Mouse (Mus musculus) liver, embryonic 13.5 days (tissue): ENCODE measurements at regions not wholly inside any gene's neighbourhood (a gene's known extent, or its start where the extent isn't known, plus 50 kb on each side); places are given as distances from the start of the nearest gene placed in this dataset.

ENCODE experiments used
- ATAC-seq: fragments of 200-750 bp; cut with Nextera tagmentation; 2 replicates; pipeline ENCODE4 v1.8.0; 2017; ENCODE audit warnings: low read depth, mild to moderate bottlenecking, moderate number of reproducible peaks, moderate library complexity
- DNase-seq: peaks from one replicate; pipeline ENCODE4 v3.0.0; 2022
- H3K27ac ChIP-seq: fragments of 300-500 bp; sonication (generic); 2 replicates; pipeline ENCODE4 v1.5.1; 2015; ENCODE audit warnings: moderate library complexity, mild to moderate bottlenecking, inconsistent platforms
- H3K27me3 ChIP-seq: fragments of 300-500 bp; sonication (generic); 2 replicates; pipeline ENCODE4 v1.6.1; 2015; ENCODE audit warnings: mild to moderate bottlenecking, inconsistent platforms
- H3K36me3 ChIP-seq: fragments of 300-500 bp; sonication (generic); 2 replicates; pipeline ENCODE4 v1.6.1; 2015; ENCODE audit warnings: mild to moderate bottlenecking, inconsistent platforms
- H3K4me1 ChIP-seq: fragments of 300-500 bp; sonication (generic); replicated peaks from 2 replicates; pipeline ENCODE4 v1.6.1; 2015; ENCODE audit warnings: inconsistent platforms
- H3K4me2 ChIP-seq: fragments of 300-500 bp; sonication (generic); 2 replicates; pipeline ENCODE4 v1.6.1; 2015; ENCODE audit warnings: inconsistent platforms, mild to moderate bottlenecking, moderate library complexity
- H3K4me3 ChIP-seq: fragments of 300-500 bp; sonication (generic); replicated peaks from 2 replicates; pipeline ENCODE4 v1.5.1; 2015; ENCODE audit warnings: mild to moderate bottlenecking, inconsistent platforms
- H3K9ac ChIP-seq: fragments of 300-500 bp; sonication (generic); 2 replicates; pipeline ENCODE4 v1.6.1; 2015; ENCODE audit warnings: mild to moderate bottlenecking, inconsistent platforms
- H3K9me3 ChIP-seq: fragments of 300-500 bp; sonication (generic); replicated peaks from 2 replicates; pipeline ENCODE4 v1.6.1; 2016; ENCODE audit warnings: inconsistent platforms
- WGBS: fragments of 180-500 bp; shearing (Covaris S2); methylation state at CpG from one replicate; pipeline ENCODE4 v1.1.7; 2015; ENCODE audit not compliant: insufficient replicate concordance; 5-methylcytosine and 5-hydroxymethylcytosine counted together

DNA sequence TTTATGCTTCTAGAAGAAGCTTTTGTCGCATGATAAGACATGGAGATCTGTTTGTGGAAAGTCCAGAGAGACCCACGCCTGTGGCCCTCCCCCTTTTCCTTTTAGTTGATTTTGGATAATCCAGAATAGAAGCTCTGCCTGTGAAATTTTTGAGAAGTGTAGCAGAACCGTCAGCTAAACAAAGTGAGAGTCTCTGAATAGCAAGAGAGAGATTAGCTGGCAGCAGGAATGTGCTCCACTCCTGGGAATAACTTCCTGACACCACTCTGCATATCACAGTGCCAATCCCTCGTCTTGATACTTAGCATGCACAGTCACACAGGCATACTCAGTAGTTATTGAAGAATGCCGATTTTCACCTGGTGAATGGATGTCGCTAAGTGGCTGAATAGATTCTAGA lies 99.2 kb upstream of the Magi3 start:
- Histone ChIP-seq H3K27ac (no peak overlapping the region), H3K9me3 (no peaks in the 10 kb centered on the region), H3K4me2 (no peak overlapping the region), H3K4me1 (peaks cover 13% of the 10 kb centered on the region), H3K9ac (no peak overlapping the region), H3K36me3 (no peaks in the 10 kb centered on the region), H3K4me3 (no peak overlapping the region), H3K27me3 (0 out of 2 replicates have a peak, but pooled peaks cover 3% of the 10 kb centered on the region)
- WGBS: 36% methylated on average over 6 of the region's 6 CpGs
- ATAC-seq (no peak), DNase-seq (no peak)

DNA sequence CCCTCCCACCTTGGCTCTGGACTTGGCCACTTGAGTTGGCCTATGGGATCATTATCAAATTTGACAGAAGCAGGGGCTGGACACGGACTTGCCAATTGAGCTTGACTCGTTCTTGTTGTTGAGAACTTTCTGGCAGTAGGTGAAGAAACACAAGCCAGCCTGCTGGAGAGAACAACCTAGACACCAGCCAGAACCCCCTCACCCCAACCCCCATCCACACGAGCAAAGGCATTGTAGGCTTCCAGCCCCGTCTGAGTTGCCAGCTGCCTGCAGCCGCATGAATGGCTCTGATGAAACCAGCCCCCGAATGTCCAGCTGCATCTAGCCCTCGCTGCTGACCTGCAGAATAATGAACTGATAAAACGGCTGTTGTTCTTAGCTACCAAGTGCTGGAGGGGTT lies 98.7 kb upstream of the Magi3 start:
- Histone ChIP-seq H3K36me3 (no peaks in the 10 kb centered on the region), H3K4me2 (no peak overlapping the region), H3K27me3 (0 out of 2 replicates have a peak, but pooled peaks cover 3% of the 10 kb centered on the region), H3K4me1 (peaks cover 13% of the 10 kb centered on the region), H3K27ac (no peak overlapping the region), H3K4me3 (no peak overlapping the region), H3K9ac (no peak overlapping the region), H3K9me3 (no peaks in the 10 kb centered on the region)
- ATAC-seq (no peak), DNase-seq (no peak)
- 22% methylated on average over 8 of the region's 8 CpGs for WGBS

DNA sequence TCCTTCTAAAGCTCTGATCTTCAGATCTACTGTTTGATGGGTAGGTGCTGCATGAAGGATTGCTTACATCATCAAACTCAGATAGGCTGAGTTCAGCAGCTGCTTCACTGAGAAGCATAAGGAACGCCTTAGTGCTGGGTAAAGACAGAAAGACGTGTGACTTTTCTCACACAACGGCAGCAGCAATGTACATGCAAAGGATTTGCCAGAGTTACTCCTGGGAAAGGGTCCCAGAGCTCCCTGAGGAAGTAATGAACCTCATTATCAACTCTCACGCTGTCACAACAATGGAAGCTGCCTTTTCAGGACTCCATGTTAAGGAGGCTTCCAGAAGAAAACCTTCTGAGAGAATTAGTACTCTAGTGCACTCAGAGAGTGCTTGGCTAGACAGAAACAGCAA lies 97.4 kb upstream of the Magi3 start:
- no peak overlapping the region for H3K9ac ChIP-seq
- H3K27me3 ChIP-seq: 0 out of 2 replicates have a peak, but pooled peaks cover 3% of the 10 kb centered on the region
- H3K27ac ChIP-seq: no peak overlapping the region
- H3K36me3 ChIP-seq: no peaks in the 10 kb centered on the region
- no peak overlapping the region for H3K4me3 ChIP-seq
- peaks cover 10% of the 10 kb centered on the region for H3K4me1 ChIP-seq
- DNase-seq: no peak
- WGBS: 63% methylated on average over 4 of the region's 4 CpGs
- no peaks in the 10 kb centered on the region for H3K9me3 ChIP-seq
- no peak overlapping the region for H3K4me2 ChIP-seq
- ATAC-seq: no peak

DNA sequence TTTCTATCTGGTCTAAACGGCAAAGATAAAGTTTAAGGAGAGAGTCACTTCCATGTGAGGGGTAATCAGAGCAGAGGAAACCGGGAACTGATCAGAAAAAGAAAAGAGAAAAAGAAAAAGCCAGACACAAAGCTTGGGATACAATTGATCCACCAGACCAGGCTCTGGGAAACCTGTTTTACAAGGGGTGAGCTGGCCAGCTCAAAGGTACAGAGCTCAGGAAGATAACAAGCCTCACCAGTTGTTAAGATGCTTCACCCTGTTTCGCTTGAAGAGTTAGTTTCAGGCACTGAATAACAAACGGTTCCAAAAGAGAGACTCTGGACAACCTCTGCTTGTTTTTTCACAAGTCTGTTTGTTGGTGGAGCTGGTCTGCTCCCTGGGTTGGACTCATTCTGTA lies 92.9 kb upstream of the Magi3 start:
- DNase-seq (no peak), ATAC-seq (no peak)
- no peak overlapping the region for H3K27ac ChIP-seq
- no peaks in the 10 kb centered on the region for H3K36me3 ChIP-seq
- H3K4me3 ChIP-seq: no peak overlapping the region
- no peak overlapping the region for H3K9ac ChIP-seq
- H3K4me1 ChIP-seq: no peaks in the 10 kb centered on the region
- H3K9me3 ChIP-seq: no peaks in the 10 kb centered on the region
- 55% methylated on average over 4 of the region's 4 CpGs for WGBS
- H3K27me3 ChIP-seq: no peaks in the 10 kb centered on the region
- no peak overlapping the region for H3K4me2 ChIP-seq

DNA sequence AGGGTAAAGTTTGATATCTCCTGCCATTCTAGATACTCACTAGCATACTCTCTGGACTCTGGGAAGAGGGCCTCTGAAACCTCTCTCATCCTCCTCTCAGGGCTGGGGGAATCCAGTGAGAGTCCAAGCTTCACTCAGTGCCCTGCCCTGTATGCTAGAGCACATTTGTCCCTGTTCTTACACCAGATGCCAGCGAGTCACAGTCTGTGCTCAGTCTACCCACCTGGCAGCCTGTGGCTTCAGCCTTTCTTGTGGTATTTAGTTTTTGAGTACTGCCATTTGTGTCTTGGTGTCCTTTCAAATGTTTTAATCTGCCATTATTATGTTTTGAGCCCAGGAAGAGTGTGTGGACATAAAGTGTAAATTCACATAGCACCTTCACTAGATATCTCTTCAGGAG lies 86.8 kb upstream of the Magi3 start:
- Histone ChIP-seq H3K27ac (no peak overlapping the region), H3K36me3 (no peaks in the 10 kb centered on the region), H3K9ac (no peak overlapping the region), H3K4me3 (no peak overlapping the region), H3K27me3 (no peaks in the 10 kb centered on the region), H3K4me1 (no peaks in the 10 kb centered on the region), H3K9me3 (no peaks in the 10 kb centered on the region), H3K4me2 (no peak overlapping the region)
- DNase-seq (no peak), ATAC-seq (no peak)
- 68% methylated on average over 1 of the region's 1 CpGs for WGBS

DNA sequence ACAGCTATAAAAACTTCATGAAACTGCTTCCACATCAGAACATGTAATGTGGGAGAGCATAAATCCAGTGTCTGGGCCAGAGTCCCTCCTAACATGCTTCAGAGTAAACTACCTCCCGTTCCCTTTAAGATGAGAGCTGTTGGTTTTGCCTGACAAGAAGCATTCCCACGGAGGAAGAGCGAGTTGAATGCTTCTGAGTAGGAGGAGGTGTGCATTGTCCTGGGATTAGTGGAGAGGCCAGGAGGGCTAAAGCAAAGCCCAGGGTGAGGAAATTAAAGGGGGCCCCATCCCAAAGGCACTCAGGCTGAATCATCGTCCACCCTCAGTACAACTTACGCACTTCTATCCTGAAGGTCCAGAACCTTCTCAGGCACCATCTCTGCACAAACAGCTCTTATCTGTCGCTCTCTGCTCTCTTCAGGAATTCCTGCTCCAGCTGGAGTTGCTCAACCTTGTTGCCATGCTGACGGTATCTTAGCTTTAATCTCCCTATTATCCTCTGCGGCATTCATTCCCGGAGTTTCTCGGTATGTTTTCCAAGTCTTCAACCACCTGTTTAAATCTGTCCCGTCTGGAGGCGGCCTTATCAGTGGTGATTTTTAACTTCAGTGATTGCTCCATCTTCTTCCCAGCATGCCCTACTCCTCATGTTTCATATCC lies 85.9 kb upstream of the Magi3 start:
- no peaks in the 10 kb centered on the region for H3K9me3 ChIP-seq
- H3K4me2 ChIP-seq: no peak overlapping the region
- DNase-seq (no peak), ATAC-seq (no peak)
- H3K27me3 ChIP-seq: no peaks in the 10 kb centered on the region
- H3K27ac ChIP-seq: no peak overlapping the region
- H3K9ac ChIP-seq: no peak overlapping the region
- H3K36me3 ChIP-seq: no peaks in the 10 kb centered on the region
- 44% methylated on average over 12 of the region's 12 CpGs for WGBS
- H3K4me1 ChIP-seq: no peaks in the 10 kb centered on the region
- no peak overlapping the region for H3K4me3 ChIP-seq

DNA sequence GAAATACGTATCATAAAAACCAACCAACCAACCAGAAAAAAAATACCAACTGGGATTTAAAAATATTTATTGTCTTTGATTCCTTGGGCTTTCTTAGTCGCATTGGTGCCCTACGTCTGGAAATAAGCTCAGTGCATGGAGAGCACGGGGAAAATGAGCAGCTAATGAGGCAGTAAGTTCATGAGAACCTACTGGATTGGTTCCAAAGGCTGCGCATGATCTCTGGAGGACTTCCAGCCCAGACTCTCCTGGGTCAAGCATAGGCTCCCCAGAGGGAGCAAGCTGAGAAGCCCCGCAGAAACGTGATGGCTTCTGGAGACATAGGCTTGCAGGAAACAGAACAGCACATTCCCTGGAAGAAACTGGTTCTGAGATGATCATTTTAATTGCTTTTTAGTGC lies 83.4 kb upstream of the Magi3 start:
- DNase-seq: no peak
- no peak overlapping the region for H3K9ac ChIP-seq
- ATAC-seq: no peak
- no peaks in the 10 kb centered on the region for H3K36me3 ChIP-seq
- H3K27ac ChIP-seq: no peak overlapping the region
- H3K27me3 ChIP-seq: no peaks in the 10 kb centered on the region
- WGBS: 70% methylated on average over 7 of the region's 7 CpGs
- H3K4me2 ChIP-seq: no peak overlapping the region
- no peaks in the 10 kb centered on the region for H3K4me1 ChIP-seq
- no peak overlapping the region for H3K4me3 ChIP-seq
- no peaks in the 10 kb centered on the region for H3K9me3 ChIP-seq

DNA sequence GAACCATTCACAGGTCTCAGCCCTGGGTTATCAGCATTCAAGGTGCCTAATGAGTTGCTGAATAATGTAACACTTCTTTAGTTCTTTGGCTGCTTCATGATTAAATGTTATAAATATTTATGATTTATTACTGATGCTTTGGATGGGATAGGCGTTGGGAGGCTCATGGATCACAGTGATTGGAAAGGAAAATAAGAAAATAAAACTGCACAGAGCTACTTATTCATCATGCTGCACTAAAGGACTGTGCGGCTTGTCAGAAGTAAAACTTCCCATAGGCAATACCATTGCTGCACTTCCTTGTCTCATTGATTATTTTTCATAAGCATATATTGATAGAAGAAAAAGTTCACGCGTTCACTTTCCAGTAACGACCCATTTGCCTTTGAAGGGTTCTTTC lies 80.0 kb upstream of the Magi3 start:
- no peaks in the 10 kb centered on the region for H3K9me3 ChIP-seq
- ATAC-seq (no peak), DNase-seq (no peak)
- H3K9ac ChIP-seq: no peak overlapping the region
- no peak overlapping the region for H3K4me2 ChIP-seq
- H3K36me3 ChIP-seq: no peaks in the 10 kb centered on the region
- H3K4me1 ChIP-seq: no peaks in the 10 kb centered on the region
- no peaks in the 10 kb centered on the region for H3K27me3 ChIP-seq
- 78% methylated on average over 5 of the region's 5 CpGs for WGBS
- H3K27ac ChIP-seq: no peak overlapping the region
- H3K4me3 ChIP-seq: no peak overlapping the region

DNA sequence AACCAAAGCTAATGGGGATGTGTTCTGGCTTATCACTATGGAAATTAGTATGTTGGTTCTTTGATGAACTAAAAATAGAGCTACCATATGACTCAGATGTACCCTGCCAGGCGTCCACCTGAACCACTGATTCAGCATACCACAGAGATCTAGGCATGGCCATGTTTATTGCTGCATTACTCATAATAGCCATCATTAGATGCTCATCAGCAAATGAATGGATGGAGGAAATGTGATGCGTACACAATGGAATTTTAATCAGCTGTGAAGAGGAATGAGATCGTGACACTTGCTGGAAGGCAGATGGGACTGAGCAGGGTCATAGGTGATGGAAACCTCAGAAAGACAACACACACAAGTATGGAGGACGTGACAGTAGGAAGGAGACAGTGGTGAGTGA lies 78.7 kb upstream of the Magi3 start:
- WGBS: 59% methylated on average over 4 of the region's 4 CpGs
- ATAC-seq: no peak
- DNase-seq: no peak

DNA sequence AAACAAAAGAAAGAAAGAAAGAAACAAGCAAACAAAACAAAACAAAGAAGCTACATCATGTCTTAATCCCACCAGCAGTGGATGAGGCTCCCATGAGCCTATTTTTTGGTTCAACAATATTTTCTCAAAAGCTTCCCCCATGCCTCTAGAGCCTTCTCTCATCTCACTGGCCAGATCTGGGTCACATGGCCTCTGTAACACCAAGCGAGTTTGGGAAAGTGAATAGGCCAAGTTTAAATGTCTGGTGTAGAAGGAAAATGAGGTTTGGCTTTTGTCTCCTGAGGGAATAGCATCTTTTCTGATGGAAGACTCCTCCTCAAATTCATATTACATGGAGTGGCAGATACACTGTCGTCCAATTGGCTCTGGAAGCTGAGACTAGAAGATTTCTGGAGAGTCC lies 78.2 kb upstream of the Magi3 start:
- no peak overlapping the region for H3K4me3 ChIP-seq
- H3K4me2 ChIP-seq: no peak overlapping the region
- no peaks in the 10 kb centered on the region for H3K36me3 ChIP-seq
- H3K27me3 ChIP-seq: no peaks in the 10 kb centered on the region
- no peaks in the 10 kb centered on the region for H3K4me1 ChIP-seq
- DNase-seq: no peak
- 62% methylated on average over 2 of the region's 2 CpGs for WGBS
- no peak overlapping the region for H3K9ac ChIP-seq
- H3K27ac ChIP-seq: no peak overlapping the region
- ATAC-seq: no peak
- H3K9me3 ChIP-seq: no peaks in the 10 kb centered on the region

More for the DNA sequence above, 78.7 kb upstream of the Magi3 start:
- Histone ChIP-seq H3K9ac (no peak overlapping the region), H3K27ac (no peak overlapping the region), H3K4me3 (no peak overlapping the region), H3K4me2 (no peak overlapping the region), H3K9me3 (no peaks in the 10 kb centered on the region), H3K27me3 (no peaks in the 10 kb centered on the region), H3K4me1 (no peaks in the 10 kb centered on the region), H3K36me3 (no peaks in the 10 kb centered on the region)

DNA sequence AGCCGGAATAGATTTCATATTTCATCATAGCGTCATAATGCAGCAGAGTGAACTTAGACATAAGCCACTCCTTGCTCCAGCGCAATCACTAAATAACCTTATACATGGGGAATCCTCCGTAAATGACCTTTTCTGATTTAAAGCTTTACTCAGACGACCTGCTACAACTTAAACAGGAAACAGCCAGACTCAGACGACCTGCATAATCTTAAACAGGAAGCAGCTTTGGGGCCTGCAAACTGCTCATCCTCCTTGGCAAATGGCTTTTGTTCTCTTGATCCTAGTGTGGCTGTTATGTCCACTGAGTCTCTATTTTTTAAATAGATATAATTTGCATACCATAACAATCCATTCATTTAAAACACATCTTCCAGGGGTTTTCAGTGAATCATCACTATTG lies 76.9 kb upstream of the Magi3 start:
- Histone ChIP-seq H3K9ac (no peak overlapping the region), H3K4me2 (no peak overlapping the region), H3K36me3 (no peaks in the 10 kb centered on the region), H3K4me1 (no peaks in the 10 kb centered on the region), H3K27me3 (no peaks in the 10 kb centered on the region), H3K27ac (no peak overlapping the region), H3K4me3 (no peak overlapping the region), H3K9me3 (no peaks in the 10 kb centered on the region)
- WGBS: 45% methylated on average over 6 of the region's 6 CpGs
- DNase-seq (no peak), ATAC-seq (no peak)

DNA sequence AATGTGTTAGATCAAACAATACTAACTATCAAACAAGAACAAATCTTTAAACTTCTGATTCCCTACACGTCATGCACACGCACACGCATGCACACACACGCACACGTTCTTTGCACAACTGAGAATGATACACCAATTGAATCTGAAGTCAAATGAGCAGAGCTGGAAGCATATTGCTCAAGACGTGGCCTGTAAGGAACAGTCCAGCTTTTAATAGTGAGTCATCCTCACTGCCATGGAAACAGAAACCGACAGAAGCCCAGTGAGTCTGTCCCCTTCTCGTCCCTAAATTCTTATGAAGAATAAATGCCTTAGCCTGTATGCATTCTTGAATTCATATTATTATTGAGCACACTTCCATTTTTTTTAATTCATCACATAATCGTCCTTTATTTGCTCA lies 75.7 kb upstream of the Magi3 start:
- Histone ChIP-seq H3K4me1 (no peaks in the 10 kb centered on the region), H3K4me3 (no peak overlapping the region), H3K27me3 (no peaks in the 10 kb centered on the region), H3K4me2 (no peak overlapping the region), H3K9me3 (no peaks in the 10 kb centered on the region), H3K9ac (no peak overlapping the region), H3K36me3 (no peaks in the 10 kb centered on the region), H3K27ac (no peak overlapping the region)
- no peak for DNase-seq
- ATAC-seq: no peak
- 68% methylated on average over 9 of the region's 9 CpGs for WGBS
